Mouse (Mus musculus) frontal cortex, postnatal 14 days (tissue): ENCODE results near the gene Fkrp.

Experiments
- DNase-seq, 2 experiments: peaks; one replicate each; pipeline ENCODE4 v3.0.0; 2022; ENCODE audit warnings: low spot score in 2 of 2

The Fkrp gene

GRCm38 (mm10) chr7:16792316-16792715 is 24.2 kb downstream of the Fkrp start:
- no peak for DNase-seq

- no peak for DNase-seq
These were observed 30.9 kb downstream of the Fkrp start for GRCm38 (mm10) chr7:16785541-16786083.

- no peak for DNase-seq
These were observed 32.0 kb downstream of the Fkrp start for GRCm38 (mm10) chr7:16784498-16784976.

- no peak for DNase-seq
These were observed 32.6 kb downstream of the Fkrp start for GRCm38 (mm10) chr7:16783758-16784415.

- DNase-seq, result no peak
These were observed 33.3 kb downstream of the Fkrp start for GRCm38 (mm10) chr7:16783224-16783688.

GRCm38 (mm10) chr7:16782555-16783125 is 33.9 kb downstream of the Fkrp start:
- DNase-seq, result no peak

- DNase-seq, result peak in 1 of 2 experiments; percentile 14
These were observed 34.5 kb downstream of the Fkrp start for GRCm38 (mm10) chr7:16781816-16782554.

- DNase-seq, result no peak
These were observed 35.0 kb downstream of the Fkrp start for GRCm38 (mm10) chr7:16781555-16781815.

GRCm38 (mm10) chr7:16780825-16781554 is 35.5 kb downstream of the Fkrp start, which contains the start of gene Slc1a5:
TSS of gene Slc1a5 (plus strand) at chr7:16781340.
- peak; percentile 54 to 69 for DNase-seq

- DNase-seq, result no peak
These were observed 36.5 kb downstream of the Fkrp start for GRCm38 (mm10) chr7:16780076-16780475.

- DNase-seq, result no peak
These were observed 40.6 kb downstream of the Fkrp start for GRCm38 (mm10) chr7:16775888-16776287.

- DNase-seq, result no peak
These were observed 50.1 kb downstream of the Fkrp start for GRCm38 (mm10) chr7:16766443-16766842.

- DNase-seq, result no peak
These were observed 52.9 kb downstream of the Fkrp start for GRCm38 (mm10) chr7:16763463-16764218.

- no peak for DNase-seq
These were observed 54.9 kb downstream of the Fkrp start for GRCm38 (mm10) chr7:16761630-16762029.

- no peak for DNase-seq
These were observed 55.5 kb downstream of the Fkrp start for GRCm38 (mm10) chr7:16761005-16761481.

- DNase-seq, result no peak
These were observed 56.2 kb downstream of the Fkrp start for GRCm38 (mm10) chr7:16760292-16760691.
